In the genomic region with DNA sequence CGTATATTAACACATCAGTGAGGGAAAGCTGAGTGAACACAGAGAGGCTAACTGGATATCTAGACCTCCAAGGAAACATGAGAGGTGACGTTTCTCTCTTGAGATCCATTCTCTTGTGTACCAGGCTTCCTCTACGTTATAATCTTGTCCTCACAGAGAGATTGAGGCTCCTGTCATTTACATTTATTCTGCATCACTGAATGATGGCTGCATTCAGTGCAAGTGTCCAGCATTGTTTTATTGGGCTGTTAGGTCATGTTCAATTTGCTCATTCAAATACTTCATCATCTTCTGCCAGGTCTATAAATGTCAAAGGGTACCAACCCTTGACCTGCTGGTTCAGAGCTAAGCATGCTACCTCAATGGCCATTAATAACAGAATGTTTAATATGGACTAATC, we compare ENCODE assay signal across 18 mouse cellular contexts.
DNase-seq lines count a peak whose midpoint lies in the region; ATAC-seq and TF ChIP-seq lines count a peak whose summit lies in the region.
"Had no signal": no experiment of that assay in that cellular context is flagged by ENCODE, and none has a peak within 500 bp of the region (broad histone marks: within the 10 kb centered on the region; RNA-seq: fewer than 3 reads in every experiment).

No protein-coding gene starts in this region.

- no peaks in the 10 kb centered on the region for H3K27me3 ChIP-seq in hindbrain, postnatal 0 days (ENCODE audit: insufficient read depth, low read length)
- no peaks in the 10 kb centered on the region for H3K27me3 ChIP-seq in hindbrain, embryonic 14.5 days (ENCODE audit: control insufficient read depth, insufficient read depth, low read length)
- H3K27me3 ChIP-seq: CH12.LX, Patski had no signal

- no peaks in the 10 kb centered on the region for H3K4me1 ChIP-seq in hindbrain, postnatal 0 days (ENCODE audit: insufficient read depth, low read length)
- no peaks in the 10 kb centered on the region for H3K4me1 ChIP-seq in hindbrain, embryonic 14.5 days (replicated peaks; ENCODE audit: control insufficient read depth, insufficient read depth, low read length)

- no peak overlapping the region for H3K4me3 ChIP-seq in hindbrain, postnatal 0 days (ENCODE audit: low read length)
- H3K4me3 ChIP-seq in hindbrain, embryonic 14.5 days (replicated peaks; ENCODE audit: low read length), result no peak overlapping the region

- peak; percentile 8 for DNase-seq in hindbrain, postnatal 0 days (ENCODE audit: low spot score)
- no peak for DNase-seq in hindbrain, embryonic 14.5 days (ENCODE audit: low spot score)
- DNase-seq in retina, embryonic 14.5 days (ENCODE audit: low spot score), result peak; percentile 55
- peak; percentile 57 for DNase-seq in retina, postnatal 1 day
- DNase-seq in heart, postnatal 4 days, result no peak
- DNase-seq in adrenal gland, postnatal 14 days, result no peak
- DNase-seq: adrenal gland, adult 2 months; adrenal gland, adult 8-10 months; adrenal gland, postnatal 10 days; adrenal gland, postnatal 25 days; adrenal gland, postnatal 36 days; B cell, adult 2 months; cerebellum, adult 11 months had no signal

- no peak overlapping the region for H3K4me2 ChIP-seq in hindbrain, postnatal 0 days (ENCODE audit: low read depth, low read length)
- no peak overlapping the region for H3K4me2 ChIP-seq in hindbrain, embryonic 14.5 days (replicated peaks)

- no peak overlapping the region for H3K9ac ChIP-seq in hindbrain, postnatal 0 days (replicated peaks; ENCODE audit: low read length)
- H3K9ac ChIP-seq in hindbrain, embryonic 14.5 days, result no peak overlapping the region

- no peaks in the 10 kb centered on the region for H3K36me3 ChIP-seq in hindbrain, postnatal 0 days (ENCODE audit: insufficient read depth, low read length)
- no peaks in the 10 kb centered on the region for H3K36me3 ChIP-seq in hindbrain, embryonic 14.5 days (replicated peaks; ENCODE audit: control insufficient read depth, insufficient read depth)
- H3K36me3 ChIP-seq: G1E had no signal

- 80% methylated on average over 3 of the region's 3 CpGs for WGBS in hindbrain, postnatal 0 days
- 78% methylated on average over 3 of the region's 3 CpGs for WGBS in hindbrain, embryonic 14.5 days

- no peaks in the 10 kb centered on the region for H3K9me3 ChIP-seq in hindbrain, postnatal 0 days (ENCODE audit: low read length)
- H3K9me3 ChIP-seq in hindbrain, embryonic 14.5 days (ENCODE audit: control insufficient read depth, low read length), result peaks cover 8% of the 10 kb centered on the region

- ATAC-seq in hindbrain, postnatal 0 days, result no peak
- ATAC-seq in hindbrain, embryonic 14.5 days (ENCODE audit: low FRiP score), result no peak
- ATAC-seq: activated CD4-positive, CD25-positive, alpha-beta regulatory T cell, adult 4 months; CD4-positive, CD25-positive, alpha-beta regulatory T cell, adult 4 months; Patski had no signal

- TF ChIP-seq CTCF in hindbrain, postnatal 0 days (IDR thresholded peaks at IDR 0.05; ENCODE audit: low read depth), result no peak

- H3K27ac ChIP-seq in hindbrain, postnatal 0 days, result no peak overlapping the region
- H3K27ac ChIP-seq in hindbrain, embryonic 14.5 days, result no peak overlapping the region

Comparison
In these comparisons a context has a peak if more than half of its experiments do, and no peak if none do; other contexts are left out.
1. DNase-seq: peak in hindbrain, postnatal 0 days (single experiment), retina, embryonic 14.5 days (single experiment) and retina, postnatal 1 day (single experiment); none in hindbrain, embryonic 14.5 days (single experiment), heart, postnatal 4 days (single experiment) and adrenal gland, postnatal 14 days (single experiment).